Mouse (Mus musculus) embryonic fibroblast, embryonic 13.5 days (primary cell): ENCODE measurements around the gene Invs.

Experiments
- CTCF ChIP-seq: IDR thresholded peaks from 2 replicates; pipeline ENCODE4 v1.5.1; 2011; ENCODE audit warnings: mild to moderate bottlenecking, control low read depth, low read length, moderate library complexity, borderline replicate concordance; ENCODE audit not compliant: insufficient read depth
- POLR2A ChIP-seq: IDR thresholded peaks from 2 replicates; pipeline ENCODE4 v1.6.1; 2011; ENCODE audit warnings: low read depth, mild to moderate bottlenecking, control low read depth, low read length, moderate library complexity

- TF ChIP-seq CTCF, result no peak
- no peak for TF ChIP-seq POLR2A
Measured at GRCm38 (mm10) chr4:48371037-48371436, 91.5 kb downstream of the Invs start.
